Mouse (Mus musculus) frontal cortex, postnatal 25 days (tissue): ENCODE data around the gene Opcml.
A peak's percentile ranks its signal among the peaks of the same experiment; 100 is the strongest.

Experiments
- DNase-seq, 2 experiments: peaks; one replicate each; pipeline ENCODE4 v3.0.0; 2022; ENCODE audit warnings: low spot score in 2 of 2

The Opcml gene

DNA sequence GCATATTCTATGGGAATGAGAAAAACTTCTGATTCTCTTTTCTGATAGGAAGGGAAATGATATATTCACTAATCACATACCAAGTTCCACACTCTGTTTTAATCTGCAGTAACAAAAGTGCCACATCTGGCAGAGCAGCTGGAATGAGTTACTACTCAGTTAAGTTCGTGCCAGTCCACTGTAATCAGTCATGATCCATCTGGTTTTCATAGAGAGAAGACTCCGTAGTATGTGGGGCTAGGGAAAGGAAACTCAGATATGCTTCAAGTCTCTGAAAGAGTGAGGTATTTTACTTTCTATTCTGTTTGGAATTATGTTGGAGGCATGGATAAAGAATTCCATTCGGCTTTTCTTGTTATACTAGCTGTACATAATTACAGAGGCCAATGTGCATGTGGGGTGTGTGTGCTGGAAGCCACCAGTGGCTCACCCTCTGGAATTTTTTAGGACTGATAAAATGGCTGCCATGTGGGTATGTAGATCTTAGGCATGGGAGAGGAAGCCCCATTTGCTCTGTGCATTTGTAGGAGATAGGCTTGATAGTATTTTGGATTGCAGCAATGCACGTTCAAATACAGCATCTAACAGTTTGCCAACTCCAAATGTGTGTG, 966.4 kb downstream of the Opcml start:
- DNase-seq, result no peak

DNA sequence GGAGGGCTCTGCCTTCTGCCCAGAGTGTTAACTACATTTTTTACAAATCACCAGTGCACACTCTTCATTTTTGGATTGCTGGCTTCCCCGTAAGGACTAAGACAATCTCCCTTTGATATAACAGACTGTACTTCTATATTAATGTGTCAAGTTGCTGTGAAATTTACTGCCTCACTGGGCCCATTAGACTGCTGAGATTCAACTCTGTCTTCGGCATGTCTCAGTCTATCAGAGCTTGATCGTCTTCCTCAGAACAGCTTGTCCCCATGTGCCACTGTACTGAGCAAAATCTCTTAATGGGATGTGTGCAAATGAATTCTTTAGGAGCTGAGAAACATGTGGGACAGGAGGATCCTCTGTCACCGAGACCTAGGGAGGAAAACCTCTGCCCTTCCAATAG, 970.9 kb downstream of the Opcml start:
- no peak for DNase-seq

DNA sequence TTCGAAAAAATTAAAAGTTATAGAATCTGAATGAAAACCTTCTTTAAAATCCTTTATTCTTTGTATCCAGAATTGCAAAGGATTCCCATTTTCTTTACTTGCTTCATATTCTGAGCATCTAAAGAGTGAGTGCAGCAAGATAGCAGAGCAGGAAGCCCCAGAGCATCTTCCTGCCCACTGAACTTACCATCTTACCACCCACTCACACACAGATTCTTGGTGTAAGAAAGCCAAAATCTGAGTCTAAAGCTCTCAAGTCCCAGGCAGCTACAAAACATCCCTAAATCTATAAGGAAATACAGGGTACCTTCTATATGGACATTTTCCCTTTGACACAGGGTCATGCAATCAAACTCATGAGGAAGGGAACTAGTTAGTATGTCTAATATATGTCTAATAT, 973.6 kb downstream of the Opcml start:
- DNase-seq, result no peak

DNA sequence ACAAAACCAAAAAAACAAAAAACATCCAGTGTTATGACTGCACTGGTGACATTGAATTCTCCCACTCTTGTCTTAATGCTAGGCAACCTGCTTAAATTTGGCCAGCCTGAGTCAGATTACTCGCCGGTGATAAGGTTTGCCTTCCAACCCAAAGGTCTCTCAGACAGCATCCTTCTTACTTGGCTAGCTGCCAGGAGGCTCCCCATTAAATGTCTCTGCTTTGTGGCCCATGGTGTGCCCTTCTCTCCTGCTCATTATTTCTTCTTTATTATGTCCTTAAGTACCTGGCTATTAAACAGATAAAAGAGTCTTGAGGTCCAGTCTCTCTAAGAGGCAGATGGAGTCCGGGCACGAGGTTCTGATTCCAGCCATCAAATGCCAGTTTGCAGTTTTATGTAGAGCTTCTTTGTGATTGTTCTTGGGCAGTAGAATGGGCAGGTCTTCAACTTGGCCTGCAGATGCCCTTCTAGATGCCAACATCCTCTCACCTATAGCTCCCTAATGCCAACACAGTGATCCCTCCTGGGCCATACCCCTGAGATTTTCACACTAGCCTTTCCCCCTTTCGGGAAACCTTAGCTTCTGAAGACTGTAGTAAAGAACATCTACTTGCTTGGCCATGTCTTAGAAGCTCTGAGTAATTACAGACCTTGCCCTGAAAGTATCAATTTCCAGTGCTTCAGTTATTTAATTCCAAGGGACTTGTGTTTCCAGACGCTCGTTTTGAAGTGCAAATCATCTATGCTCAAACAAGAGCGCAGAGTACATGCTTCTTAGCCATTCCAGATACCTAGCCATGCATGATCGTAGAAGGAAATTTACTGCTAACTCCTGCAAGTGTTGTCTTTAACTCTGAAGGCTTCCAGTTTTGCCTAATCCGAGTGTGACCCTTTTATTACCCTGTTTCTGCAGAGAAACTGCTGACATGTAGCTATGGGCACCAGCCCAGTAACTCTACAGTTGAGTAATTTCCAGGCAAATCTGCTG, 986.2 kb downstream of the Opcml start:
- no peak for DNase-seq

DNA sequence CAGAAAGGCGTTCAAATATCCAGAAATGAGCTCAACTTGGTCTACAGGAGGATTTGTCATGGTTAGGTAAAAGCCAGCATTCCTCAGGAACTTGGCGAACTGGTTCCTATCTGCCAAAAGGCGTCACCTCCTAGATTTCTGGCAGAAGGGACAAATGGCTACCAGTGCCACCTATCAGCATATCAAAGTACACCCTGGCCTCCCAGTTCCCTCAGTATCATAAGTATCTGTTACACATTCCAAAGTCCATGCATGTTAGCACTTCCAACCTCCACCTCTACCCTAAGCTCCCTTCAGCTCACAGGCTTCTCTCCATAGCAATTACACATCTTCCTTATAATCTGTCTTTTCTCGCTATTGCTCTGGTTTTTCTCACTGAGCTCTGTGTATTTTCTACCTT, 993.3 kb downstream of the Opcml start:
- DNase-seq, result no peak

DNA sequence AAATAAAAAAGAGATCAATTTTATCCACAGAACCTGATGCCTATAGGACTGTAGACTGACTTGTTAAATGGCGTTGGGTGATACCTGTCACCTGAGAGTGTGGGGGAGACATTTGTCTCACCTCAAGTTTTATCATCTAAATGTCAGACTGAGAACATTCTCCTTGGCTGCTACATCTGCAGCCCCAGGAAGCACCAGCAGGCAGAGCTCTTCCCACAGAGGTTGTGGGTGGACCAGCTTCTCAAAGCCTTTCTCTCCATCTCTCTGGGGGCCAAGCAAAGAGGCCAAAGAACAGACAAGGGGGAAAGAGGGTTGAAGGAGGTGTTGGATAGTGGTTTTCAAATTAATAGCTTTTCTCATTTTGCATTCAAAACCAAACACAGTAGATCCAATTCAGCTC, 998.9 kb downstream of the Opcml start:
- DNase-seq, result no peak

DNA sequence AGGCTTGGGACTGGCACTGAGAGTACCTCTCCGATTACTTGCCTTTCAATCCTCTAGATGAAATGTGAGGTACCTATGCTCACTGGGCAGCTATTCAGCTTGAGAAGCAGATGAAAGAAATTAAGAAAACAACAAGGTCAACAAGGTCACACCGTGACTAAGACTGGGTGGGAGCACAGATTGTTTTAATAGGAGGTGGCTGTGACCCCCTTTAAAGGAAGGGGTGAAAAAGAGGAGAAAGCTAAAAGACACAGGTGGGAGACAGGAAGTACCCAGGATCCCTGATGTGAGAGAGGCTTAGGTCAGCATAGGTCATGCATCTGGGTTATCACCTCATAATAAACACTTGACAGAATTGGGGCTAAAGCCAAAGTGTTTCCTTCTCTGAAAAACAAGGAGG, 1009.5 kb downstream of the Opcml start:
- DNase-seq, result no peak

DNA sequence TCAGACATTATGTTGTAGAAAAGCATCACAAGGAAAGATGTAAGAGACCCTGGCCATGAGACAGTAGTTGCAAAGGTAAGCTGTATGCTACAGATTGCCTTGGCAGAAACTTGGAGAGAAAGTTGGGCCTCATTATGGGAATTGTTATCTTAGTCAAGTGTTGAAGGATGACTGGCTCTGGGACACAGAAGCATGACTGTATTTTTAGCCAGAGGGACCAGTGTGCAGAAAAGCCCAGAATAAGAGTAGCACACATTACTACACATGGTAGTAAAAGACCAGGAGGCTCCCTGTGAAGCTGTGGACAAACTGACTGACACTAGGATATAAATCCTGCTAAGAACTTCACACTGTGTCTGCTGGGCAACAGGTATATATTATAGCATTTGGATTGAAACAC, 1016.1 kb downstream of the Opcml start:
- no peak for DNase-seq

DNA sequence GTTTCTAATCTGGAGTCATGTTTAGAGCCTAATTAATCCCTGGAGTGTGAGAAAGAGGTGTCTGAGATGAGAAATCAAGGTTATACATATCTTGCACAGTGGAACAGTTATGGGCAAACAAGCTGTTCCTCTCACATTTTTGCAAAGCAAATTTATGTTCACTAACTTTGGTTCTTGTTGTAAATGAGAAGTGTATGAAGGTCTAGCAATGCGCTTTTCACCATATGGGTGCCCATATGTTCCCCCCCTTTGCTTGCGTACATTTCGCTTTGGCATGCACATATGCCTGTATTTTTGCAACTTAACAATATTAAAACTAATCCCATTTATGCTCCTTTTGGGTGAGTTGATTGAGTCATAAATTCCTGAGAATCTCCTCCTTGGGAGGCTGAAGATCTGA, 1031.5 kb downstream of the Opcml start:
- DNase-seq, result peak; percentile 31 to 34

DNA sequence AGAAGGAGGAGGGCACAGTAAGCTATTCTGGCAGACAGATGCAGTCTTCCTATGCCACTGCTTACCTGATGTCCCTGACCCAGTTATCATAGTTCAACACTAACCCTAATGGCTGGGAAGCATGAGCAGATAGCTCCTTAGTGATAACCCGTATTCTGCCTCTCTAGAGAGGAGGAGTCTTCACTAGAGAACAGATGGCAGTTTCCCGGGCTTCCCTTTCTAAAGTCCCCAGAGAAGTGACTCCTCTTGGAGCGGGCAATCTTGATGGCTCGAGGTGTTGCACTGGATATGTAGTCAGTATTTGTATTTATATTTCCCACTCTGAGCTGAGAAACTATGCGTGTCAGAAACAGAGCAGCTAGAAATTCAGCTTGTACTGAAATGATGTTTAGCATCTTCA, 1031.9 kb downstream of the Opcml start:
- no peak for DNase-seq

DNA sequence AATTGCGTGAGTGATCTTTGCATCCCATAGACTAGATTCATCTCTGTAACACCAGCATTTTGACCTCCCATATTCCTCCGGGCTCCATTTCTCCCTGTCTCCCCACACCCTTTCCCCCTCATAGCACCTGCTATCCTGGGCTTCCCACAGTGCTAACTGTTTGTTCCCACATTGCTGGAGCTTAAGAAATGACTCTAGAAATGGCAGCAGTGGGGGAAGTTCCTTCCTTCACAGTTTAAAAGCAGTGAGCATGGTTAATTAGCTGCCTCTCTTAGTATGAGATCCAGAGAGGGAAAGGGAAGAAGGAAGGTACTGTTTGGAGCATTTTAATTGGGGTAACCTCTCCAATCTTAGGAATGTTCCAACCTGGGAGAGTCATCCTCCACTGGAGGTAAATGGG, 1035.2 kb downstream of the Opcml start:
- no peak for DNase-seq

DNA sequence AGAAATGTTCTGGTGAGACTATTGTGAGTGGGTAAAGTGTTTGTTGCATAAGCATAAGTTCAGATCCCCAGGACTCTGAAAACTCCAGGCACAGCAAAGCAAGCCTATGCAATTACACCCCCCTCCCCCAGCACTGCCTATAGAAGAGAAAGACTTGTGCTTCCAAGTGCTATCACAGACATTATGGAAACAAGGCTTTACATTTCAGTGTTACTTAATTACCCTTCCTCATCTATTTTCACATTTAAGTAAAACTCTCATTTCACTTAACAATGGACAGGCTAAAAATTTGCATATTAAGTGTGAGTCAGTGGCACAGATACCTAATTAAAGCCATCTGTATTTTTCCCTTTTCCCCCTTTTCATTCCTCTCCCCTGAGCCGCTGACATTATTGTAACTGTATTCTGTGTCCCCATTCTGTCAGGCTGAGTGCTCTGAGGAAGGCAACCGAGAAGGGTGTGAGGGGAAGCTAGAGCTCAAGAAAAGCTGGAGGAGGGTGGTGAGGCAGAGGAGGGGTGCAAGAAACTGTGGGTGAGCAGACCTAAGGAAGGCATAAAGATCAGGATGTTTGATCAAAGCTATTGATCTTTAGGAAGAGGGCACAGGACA, 1055.5 kb downstream of the Opcml start:
- DNase-seq, result no peak

DNA sequence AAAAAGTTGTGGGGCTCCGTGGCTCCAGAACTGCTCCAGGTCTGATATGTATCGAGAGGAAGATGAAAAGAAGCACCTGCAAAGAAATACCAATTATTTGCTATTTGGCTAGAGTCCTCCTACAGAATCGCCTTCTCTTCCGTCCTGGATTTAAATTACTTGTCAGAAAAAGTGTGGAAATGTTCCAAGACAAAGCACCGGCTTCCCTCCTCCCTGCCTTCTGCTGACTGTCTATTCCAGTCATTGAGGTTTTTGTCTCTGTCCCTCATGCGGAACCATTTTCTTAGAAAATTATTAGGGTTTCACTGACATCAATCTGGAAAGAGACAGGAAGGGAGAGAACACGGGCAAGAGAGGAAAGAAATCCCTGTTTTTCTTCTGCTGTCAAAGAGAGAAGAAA, 1065.3 kb downstream of the Opcml start:
- DNase-seq, result no peak

DNA sequence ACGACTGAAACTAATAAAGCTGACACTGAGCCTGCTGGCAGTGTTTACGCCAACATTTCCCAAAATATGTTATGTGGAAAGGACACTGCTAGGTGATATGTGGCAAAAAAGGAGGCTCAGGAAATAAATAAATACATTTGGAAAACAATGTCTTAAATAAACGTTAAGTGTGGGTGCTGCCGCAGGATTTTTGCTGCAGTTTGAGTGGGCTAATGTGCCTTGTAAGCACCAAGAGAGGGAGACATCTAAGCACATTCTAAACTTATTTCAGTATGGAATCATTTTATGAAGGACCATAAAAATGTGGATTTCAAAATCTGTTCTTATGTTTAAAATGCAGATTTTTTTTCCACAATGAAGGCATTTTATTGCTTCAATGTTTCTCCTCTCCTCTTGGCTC, 1071.4 kb downstream of the Opcml start:
- DNase-seq, result no peak

DNA sequence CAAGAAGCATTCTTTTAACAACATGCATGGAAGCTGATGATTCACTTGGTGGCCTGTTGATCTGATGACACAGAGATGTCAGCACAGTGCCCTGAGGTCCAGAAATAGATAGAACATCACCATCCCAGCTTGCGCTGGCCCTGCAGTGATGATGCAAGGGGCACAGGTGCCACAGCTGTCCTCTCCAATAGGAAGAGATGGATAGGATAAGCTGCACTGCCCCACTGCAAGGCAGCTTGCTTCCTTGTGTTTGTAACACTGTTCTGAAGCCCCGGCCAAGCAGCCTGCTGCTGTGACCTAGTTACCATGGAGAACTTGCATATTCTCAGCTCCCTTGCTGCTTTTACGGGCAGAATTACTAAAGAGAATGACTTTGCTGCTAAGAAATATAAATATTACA, 1076.7 kb downstream of the Opcml start:
- DNase-seq, result no peak

DNA sequence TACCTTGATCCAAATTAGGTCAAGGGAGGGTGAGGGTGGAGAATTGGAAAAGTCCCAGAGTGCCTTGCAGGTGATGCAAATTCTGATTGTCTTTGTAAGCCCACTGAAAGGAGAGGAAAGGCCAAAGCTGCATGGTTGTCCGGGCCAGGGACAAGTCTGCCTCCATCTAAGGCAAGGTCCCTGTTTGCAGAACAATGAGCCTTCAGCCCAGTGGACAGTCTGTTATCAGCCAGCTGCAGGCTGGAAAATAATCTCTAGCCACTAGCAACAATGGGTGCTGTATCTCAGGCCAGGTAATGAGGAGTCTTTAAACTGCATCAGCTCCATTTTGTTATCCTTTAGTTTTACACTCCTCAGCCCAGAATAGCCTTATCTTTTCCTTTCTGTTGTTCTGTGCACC, 1079.9 kb downstream of the Opcml start:
- no peak for DNase-seq

DNA sequence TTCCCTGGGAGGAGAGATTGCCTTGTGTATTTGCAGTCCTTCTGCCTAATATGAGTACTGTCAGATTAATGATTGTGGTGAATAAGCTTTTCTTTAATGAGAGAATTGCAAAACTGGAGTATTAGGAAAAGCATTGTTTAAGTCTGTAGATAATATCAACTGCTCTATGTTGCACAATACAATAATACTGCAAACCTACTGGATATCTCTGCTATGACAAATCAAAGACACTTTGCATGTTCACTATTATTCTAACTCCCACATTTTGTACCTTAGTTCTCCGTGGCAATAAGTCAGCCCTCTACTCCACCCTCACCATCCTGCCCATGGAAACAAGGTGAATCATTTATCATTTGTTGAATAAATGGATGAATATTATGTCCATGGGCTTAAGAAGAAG, 1092.0 kb downstream of the Opcml start:
- no peak for DNase-seq

DNA sequence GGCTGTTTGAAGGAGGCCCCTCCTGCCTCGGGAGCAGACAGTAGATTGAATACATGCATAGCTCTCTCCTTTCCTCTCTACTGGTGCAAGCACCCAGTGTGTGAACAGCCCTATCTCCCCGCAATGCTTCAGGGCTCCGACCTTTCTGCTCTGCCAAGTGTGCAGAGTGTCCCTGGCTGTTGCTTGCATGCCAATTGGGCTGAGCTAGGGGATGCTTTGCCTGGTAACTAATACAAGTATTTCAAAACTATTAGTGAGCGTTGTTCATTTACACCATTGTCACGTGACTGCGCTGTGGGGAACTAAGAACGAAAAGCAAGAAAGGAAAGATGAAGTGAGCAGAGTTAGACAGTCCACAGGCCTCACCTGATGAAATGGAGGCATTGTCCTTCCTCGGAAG, 1101.0 kb downstream of the Opcml start:
- no peak for DNase-seq

DNA sequence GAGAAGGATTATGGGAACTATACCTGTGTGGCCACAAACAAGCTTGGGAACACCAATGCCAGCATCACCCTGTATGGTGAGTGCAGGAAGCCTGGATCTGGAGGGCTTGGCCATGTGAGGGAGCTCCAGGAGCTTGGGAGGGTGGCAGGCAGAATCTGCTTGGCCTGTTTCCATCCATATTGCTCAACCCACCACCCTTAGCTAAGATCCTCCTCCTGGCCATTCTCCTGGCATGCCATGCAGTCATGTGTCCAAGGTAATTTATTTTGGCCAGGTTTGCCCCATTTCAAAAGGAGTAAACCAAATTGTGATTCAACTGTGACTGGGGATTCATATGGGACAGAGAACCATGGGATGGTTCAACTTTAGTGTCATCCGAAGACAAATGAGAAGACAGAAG, 1112.7 kb downstream of the Opcml start:
- no peak for DNase-seq

DNA sequence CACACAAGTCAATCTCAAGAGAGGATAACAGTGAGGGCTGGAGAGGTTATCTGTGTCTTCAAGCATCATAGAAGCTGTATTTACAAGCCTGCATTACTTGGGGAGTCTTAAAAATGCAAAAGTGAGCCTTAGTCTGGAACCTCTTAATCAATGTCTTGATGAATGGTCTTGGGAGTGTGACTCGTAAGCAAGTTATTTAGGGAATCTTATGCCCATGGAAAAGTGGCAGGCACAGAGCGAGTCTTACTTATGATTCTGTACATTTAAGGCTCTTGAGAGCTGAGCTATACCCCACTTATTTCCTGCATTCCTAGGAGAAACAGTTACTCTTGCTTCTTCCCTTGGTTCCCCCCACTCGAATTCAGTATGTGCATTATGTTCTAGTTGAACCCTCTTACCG, 1119.2 kb downstream of the Opcml start:
- DNase-seq, result no peak

DNA sequence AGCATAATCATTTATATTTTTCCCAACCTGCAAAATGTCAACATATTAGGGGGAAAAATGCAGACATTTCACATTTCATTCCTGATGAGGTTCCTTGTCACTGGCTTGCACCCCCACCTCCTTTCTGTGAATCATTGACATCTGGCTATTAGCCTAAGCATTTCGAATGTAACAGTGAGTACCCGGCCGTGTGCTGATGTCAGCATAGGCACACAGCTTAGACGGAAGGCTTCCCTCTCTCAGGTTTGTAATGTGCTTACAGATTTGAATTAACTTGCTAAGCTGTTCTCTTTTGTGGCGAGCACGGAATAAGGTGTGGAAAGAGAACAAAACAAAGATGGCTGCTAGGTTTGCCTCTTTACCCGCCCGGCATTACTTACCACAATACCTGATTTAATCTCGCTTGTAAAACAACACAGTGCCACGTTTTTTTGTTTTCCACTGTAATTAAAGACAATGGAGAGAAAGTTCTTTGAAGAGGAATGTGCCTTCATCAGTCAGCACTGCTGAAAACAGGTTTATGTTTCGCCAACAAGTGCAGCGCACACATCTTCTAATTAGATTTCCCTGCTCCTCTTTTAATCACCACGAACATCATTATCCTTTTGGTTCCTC, 1121.1 kb downstream of the Opcml start:
- no peak for DNase-seq

DNA sequence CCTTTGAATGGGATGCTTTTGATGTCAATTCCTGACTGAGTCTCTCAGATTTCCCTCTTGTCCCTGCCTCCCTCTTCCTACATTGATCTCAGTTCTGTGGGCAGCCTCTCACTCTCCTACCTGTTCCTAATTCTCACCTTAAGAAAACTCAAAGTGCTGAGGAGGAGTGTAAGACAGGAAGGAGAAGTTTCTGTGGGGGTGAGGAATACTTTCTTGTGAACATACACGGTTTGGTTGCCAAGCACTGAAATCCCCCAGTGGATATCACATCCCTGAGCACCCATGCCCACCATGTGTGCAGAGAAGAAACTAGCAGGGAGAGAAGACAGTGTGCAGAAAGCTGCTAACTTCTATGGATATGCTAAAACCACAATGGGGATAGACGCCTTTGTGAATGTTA, 1141.5 kb downstream of the Opcml start:
- no peak for DNase-seq

DNA sequence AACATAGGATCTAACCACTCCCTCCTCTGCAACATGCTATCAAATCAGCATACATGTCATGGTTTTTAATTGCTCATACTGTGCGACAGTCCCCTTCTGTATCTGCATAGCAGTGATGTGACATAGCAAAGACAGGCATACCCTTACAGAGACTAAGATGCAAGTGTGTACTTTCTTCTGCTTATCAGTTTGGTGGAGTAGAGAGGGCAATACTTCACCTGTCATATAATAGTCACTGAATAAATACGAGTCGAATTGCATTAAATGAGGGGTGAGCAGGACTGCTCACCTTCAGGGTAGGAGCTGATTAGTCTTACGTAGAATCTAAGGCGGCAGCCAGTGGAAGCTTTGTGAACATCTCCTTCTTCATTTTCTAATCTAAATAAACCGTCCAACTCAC, 1146.6 kb downstream of the Opcml start:
- no peak for DNase-seq
